Mouse (Mus musculus) brain, adult 2 months (tissue): ENCODE measurements around the gene Olfr913.

Experiments used
- DNase-seq: peaks from one replicate; pipeline ENCODE4 v3.0.0; 2011; ENCODE audit warnings: low read depth, low spot score

The Olfr913 gene

DNA sequence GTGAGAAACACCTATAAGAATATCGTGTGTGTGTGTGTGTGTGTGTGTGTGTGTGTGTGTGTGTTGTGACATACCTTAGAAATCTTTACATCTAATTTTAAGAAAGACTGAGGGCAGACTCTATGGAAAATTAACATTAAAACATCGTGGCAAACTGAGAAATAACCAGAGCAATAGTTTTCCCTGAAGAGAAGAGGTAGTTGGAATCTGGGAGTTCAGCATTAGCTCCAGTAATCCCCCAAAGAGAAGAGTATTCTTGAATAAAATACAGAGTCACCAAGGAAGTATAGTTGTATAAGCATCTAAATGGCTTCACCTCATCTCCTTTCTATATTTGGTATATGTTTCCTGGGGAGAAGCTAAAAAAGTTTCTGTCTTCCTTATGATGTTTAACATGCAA, at the start of gene Olfr913:
Gene Olfr913, plus strand, starts transcription at position 301 of the 400 bp plus-strand sequence.
- DNase-seq = no peak

DNA sequence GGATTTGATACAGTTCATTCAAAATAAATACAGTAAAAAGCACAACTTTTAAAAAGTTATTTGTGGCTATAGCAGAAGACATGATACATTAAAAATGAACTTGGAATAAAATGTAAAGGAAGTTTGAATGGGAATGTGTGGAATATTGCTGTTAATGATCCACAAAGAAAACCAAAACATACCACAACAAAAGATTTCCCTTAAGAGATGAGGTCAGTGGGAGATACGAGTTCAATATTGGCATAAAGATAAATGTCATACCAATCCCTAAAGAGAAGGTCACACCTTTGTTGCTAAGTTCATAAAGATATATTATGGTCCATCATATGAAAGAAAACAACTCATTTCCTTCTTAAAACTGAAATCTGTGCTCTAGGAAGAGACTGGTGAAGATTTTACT, 12.7 kb upstream of the Olfr913 start, which contains the start of gene Olfr912:
Gene Olfr912, plus strand, starts transcription at position 301 of the 400 bp plus-strand sequence.
- DNase-seq = no peak

DNA sequence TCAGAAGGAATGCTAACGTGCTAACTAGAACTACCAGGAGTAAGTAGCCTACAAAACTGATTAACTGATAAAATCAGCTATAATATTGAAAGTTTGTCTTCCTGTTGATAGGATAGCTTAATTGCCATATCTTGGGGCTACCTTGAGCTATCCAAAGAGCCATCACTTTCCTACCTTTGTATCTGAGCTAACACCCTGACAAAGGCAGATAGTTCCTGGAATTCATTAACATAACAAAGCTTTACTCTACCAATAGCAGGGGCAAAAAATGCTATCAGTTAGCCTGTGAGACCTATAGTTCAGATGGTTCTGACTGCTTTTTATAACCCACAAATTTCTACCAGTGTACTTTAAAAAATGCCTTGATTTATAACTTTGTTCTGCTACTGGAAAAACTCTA, 1.5 kb upstream of the Olfr913 start:
- DNase-seq = no peak

DNA sequence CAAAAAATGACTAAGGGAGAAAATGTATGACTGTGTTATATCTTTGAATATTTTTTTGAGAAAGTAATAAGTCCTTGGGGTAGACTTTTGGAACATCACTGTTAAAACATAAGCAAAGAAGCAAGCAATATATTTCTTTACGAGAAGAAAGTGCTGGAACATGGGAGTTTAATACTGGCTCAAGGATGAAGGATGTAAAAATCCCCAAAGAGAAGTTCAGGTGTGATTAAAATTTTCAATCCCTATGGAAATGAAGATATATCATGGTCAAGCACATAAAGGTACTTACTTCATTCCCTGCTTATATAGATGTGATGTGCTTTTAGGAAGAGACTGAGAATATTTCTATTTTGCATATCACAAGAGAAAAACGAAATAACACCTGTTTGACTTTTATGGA, 12.2 kb downstream of the Olfr913 start, which contains the start of gene Olfr914:
Gene Olfr914, plus strand, starts transcription at position 301 of the 400 bp plus-strand sequence.
- DNase-seq = no peak

DNA sequence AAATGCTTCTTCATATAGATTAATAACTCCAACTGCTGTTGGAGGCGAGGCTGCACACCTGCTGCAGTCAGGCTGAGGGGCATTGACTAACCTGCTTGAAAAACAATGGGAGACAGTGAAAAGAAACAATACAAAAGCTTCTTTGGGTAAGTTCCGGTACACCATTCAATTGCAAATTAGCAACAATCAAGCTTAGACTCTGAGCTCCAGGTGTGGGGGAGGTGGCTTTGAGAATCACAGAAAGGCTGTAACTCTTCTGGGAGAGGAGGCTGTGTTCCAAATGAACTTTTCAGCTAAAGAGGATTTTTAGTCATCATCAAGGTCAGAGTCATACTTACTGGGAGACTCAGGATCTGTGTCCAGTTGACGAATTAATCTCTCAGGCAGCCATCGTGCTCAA, 39.8 kb downstream of the Olfr913 start:
- no peak for DNase-seq
